Mouse (Mus musculus) right cerebral cortex, adult 2 months (tissue): ENCODE data around the gene Fosl2.

Experiments
- DNase-seq, 2 experiments: peaks; one replicate each; pipeline ENCODE4 v3.0.0; 2021 to 2022; ENCODE audit warnings: low spot score in 2 of 2

Fosl2 gene

DNA sequence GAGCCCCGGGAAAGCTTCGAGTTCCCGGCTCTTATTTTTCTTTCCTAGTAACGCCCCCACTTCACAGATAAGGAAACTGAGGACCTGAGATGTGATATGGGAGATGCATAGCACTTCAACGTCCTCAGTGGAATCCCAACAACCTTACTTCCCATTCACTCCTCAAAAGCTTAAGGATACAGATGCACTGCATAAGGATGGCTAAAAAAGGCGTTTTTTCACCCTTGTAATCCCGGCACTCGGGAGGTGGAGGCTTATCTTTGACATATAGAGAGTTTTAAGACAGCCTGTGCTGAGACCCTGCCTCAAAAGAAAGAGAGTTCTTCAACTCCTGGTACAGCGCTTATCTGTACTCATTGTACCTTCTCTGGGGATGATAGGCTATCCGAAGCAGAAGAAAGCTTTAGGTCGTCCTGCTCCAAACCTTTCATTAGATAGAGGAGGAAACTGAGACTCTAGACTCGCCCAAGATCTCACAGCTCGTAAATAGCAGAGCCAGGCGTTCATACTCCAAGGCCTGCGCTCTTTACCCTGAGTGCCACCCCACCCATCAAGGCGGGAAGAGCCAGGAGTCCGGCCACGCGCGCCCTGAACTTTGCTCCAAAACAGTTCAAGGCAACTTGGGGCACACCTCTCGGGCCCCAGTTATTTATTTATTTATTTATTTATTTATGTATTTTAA is 1.4 kb upstream of the Fosl2 start:
- DNase-seq, result peak; percentile 20 to 40

GRCm38 (mm10) chr5:32134903-32135335 is 682 bp upstream of the Fosl2 start:
- peak in 1 of 2 experiments; percentile 70 for DNase-seq

DNA sequence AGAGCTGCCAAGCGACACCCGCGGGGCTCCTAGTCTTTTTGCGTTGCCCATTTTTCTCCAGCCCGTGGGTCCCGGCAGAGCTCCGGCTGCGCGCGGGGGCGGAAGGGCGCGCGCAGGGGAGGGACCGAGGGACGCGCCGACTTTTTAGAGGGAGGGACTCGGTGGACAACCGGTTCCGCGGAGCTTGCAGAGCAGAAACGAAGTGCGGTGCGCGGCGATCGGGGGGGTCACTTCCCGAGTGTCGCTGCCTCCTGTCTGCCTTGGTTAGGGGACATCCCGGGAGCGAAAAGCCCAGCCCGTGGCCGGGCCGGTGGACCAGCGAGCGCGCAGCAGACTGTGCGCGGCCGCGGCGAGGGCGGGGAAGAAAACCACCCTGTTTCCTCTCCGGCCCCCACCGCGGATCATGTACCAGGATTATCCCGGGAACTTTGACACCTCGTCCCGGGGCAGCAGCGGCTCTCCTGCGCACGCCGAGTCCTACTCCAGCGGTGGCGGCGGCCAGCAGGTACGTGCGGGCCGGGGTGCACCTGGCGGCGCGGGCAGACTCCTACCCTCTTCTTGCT is 781 bp downstream of the Fosl2 start:
- peak; percentile 52 to 55 for DNase-seq

GRCm38 (mm10) chr5:32137106-32137522 is 1.5 kb downstream of the Fosl2 start:
- DNase-seq, result no peak

DNA sequence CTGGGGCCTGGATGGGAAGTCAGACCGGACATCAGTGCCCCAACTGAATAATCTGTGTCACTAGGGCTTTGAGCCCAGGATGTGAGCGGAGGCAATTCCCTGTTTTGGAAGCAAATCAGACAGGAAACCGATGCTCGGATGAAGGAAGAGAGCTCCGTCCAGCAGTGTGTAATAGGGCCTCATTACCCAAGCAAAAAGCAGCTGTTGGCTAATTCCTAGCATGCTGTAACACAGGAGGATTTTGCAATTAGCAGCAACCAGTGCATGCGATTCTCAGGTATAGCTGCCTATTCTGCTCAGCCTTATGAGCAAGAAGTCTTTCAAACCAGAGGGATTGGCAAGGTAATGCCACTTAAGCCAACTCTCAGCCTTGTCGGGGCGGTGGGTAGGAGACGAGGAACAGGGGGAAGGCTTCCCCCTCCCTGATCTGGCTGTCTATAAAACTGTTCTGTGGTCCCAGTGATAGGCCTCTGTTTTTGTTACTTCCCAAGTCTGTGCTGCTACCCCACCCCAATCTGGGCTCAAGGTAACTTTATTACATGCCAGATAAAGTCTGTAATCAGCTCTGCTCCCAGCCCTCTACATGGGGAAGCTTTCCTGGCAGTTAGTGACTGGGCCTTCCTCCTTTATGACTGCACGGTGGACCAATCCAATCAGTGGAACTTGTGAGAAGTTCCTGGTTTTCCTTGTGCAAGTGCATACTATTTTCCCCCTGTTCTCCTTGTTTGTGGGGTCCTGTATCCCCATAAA is 3.0 kb downstream of the Fosl2 start:
- DNase-seq, result no peak

DNA sequence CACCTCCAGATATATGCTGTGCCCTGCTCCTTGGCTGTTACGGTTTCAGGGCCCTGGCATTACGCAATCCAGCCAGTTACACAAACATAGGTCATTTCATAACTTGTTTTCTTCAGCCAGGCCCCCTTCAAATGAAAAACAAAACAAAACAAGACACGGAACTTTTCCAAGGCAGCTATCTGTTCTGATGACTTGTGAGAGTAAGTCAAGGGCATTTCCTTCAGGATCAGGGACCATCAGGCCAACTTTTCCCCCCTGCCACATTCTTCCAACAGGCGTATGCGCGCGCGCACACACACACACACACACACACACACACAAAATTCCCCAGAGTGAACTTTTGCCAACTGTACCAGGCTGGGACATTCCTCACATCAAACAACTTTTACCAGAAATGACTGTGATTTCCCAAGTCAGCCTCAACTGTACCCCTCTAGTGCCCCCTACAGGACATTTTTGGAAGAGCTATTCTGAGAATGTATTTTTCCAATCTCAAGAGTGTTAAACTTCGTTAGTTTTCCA is 4.0 kb downstream of the Fosl2 start:
- peak; percentile 34 to 64 for DNase-seq

DNA sequence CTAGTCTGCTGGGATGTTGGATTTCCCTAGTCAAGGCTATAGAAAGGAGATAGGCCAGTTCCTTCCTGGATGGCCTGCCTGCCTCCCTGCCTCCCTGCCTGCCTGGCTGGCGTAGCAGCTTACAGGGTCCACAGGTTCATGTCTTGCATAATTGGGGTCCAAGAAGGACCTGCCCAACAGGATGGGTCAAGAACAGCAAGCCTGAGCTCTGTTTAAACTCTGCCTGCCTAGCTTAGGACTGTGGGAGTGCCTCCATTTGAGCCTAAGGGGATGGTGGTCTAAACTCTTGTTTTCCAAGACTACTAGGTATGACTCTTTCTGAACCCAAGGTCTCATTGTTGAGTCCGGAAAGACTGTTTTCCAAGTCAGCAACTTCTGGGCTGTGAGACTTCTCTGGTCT is 6.3 kb downstream of the Fosl2 start:
- no peak for DNase-seq

DNA sequence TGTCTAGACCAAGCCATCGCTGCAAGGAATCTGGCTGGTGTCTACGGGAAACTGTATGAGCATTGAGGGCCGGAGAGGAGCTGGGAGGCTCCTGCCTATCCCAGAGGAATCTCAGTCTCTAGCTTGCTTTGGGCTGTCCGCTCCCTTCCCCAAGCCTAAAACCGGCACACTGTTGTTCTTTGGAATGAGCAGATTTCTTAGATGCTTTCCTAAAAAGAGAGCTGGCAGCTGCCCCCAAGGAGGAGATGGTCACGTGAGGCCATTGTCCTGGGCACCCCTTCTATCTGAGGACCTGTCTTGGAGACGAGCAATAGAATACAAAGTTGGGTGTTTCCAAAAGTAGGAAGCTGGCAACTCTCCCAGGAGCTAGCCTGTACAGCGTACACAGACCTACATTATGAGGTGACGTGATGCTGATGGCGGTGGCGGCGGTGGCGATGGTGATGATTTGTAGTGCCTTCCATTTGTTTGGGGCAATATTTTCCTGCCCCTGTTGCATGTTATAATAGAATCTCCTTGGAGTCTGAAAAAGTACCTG is 7.9 kb downstream of the Fosl2 start:
- DNase-seq, result no peak

GRCm38 (mm10) chr5:32146281-32146680 is 10.7 kb downstream of the Fosl2 start:
- no peak for DNase-seq

- DNase-seq, result no peak
Measured at GRCm38 (mm10) chr5:32148593-32148992, 13.0 kb downstream of the Fosl2 start.

GRCm38 (mm10) chr5:32151244-32151643 is 15.6 kb downstream of the Fosl2 start:
- no peak for DNase-seq

DNA sequence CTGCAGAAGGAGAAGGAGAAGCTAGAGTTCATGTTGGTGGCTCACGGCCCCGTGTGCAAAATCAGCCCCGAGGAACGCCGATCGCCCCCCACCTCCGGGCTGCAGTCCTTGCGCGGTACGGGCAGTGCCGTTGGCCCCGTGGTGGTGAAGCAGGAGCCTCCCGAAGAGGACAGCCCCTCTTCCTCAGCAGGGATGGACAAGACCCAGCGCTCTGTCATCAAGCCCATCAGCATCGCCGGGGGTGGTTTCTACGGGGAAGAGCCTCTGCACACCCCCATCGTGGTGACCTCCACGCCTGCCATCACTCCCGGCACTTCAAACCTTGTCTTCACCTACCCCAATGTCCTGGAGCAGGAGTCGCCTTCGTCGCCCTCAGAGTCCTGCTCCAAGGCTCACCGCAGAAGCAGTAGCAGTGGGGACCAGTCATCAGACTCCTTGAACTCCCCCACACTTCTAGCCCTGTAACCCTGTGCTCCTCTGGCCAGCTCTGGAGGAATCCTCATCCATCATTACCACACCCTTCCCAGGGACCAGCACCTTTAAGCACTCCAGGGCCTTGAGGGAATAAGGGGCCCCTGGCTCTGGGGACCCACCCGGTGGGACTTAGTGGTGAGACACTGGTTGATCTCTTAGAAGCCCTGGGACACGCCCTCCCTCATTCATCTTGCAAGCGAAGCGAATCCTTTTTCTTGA is 17.3 kb downstream of the Fosl2 start:
- no peak for DNase-seq

GRCm38 (mm10) chr5:32153418-32153740 is 17.8 kb downstream of the Fosl2 start:
- no peak for DNase-seq

GRCm38 (mm10) chr5:32153791-32154490 is 18.3 kb downstream of the Fosl2 start:
- no peak for DNase-seq

- DNase-seq, result no peak
Measured at GRCm38 (mm10) chr5:32154931-32155688, 19.5 kb downstream of the Fosl2 start.

DNA sequence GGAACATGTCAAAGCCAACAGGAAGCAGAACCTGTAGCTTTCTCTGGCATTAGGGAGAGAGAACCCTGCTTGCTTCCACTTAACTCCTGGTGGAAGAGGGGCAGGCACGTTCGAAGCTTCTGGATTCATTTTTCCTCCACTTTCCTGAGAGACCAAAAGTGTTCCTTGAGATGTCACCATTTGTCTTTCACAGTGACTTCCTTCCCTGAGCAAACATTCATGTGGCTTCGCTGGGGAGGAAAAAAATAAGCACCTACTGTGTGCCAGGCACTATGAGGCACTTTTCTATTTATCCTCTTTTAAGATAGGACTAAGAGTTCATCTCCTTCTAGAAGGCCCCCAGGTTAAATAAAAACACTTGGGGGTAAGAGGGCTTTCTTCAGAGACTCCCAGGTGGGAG is 20.3 kb downstream of the Fosl2 start:
- no peak for DNase-seq

DNA sequence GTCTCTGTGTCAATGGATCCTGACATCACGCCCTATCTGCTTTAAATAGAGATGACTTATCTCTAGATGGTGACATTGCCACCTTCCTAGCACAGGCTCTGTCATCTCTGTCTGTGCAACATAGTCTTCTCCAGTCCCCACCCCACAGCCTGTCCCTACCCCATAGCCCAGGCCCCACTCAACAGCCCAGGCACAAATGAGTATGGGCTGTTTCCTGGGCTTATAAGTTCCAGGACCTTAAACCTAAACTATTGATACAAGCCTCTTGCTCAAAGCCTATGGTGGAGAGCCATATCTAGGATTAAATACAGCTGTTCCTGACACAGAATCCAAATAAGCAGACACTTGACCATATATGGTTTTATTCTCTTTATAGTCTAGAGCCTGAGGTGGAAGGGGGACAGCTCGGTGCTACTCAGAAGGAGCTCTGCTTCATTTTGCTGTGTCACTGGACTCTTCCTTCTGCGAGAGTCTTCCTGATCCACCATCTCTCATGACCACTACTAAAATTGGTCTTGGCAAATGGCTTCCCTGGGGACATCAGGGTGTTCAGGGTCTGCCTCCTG is 28.0 kb downstream of the Fosl2 start:
- DNase-seq, result no peak

- no peak for DNase-seq
Measured at GRCm38 (mm10) chr5:32172188-32172587, 36.6 kb downstream of the Fosl2 start.

DNA sequence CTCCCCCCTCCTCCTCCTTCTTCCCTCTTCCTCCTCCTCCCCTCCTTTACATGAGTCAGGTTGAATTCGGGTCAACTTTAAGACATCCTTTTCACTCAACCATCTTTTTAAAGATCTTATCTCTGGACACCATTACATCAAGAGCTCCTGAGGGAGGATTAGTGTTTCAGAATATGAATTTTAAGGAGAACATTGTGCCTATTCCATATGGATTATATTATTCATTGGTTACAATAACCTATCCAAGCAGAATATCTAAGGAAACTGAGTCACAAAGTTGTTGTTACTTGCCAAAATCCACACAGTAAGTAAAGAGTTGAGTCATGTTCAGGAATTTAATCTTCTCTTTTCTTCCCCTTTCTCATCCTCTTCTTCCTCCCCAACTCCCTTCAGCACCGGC is 41.2 kb downstream of the Fosl2 start:
- DNase-seq, result no peak

DNA sequence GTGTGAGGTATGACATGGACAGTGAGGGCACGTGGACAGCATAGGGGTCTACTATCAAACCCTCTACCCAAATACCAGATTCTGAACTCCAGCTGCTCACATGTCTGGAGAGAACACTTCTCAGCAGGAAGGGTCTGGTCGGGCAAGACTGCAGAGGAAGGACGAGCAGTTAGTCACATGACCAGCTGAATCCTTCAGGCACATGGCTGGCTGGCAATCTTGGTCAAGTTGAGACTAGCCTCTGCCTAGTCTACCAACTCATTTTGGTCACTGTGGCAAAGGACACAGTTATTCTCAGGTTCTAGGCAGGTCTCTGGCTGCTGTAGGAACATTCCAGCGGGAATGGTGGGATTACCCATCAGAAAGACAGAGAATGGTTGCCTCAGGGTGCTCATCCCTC is 42.1 kb downstream of the Fosl2 start:
- no peak for DNase-seq
